Mouse (Mus musculus) bone marrow macrophage, adult 2 months (primary cell): ENCODE measurements around the gene Tk1. TPM values are rescaled to one million over a fixed set of nuclear protein-coding genes. Genes with fewer than 3 reads are reported as not detected.
"Not testable (repeated sequence)": the region's sequence is repeated elsewhere in the genome, so short reads cannot be mapped to it uniquely, and the experiment has no call there.

ENCODE experiments used
- H3K27ac ChIP-seq: 2 replicates; pipeline ENCODE4 v1.5.1; 2012; ENCODE audit warnings: low read depth, low read length; ENCODE audit not compliant: insufficient read depth
- H3K4me1 ChIP-seq: 2 replicates; pipeline ENCODE4 v1.6.1; 2012; ENCODE audit warnings: low read length; ENCODE audit not compliant: control insufficient read depth, insufficient read depth
- H3K4me3 ChIP-seq: 2 replicates; pipeline ENCODE4 v1.5.1; 2012; ENCODE audit warnings: mild to moderate bottlenecking, low read length, moderate library complexity; ENCODE audit not compliant: insufficient read depth
- CTCF ChIP-seq: IDR thresholded peaks from 2 replicates; pipeline ENCODE4 v1.5.1; 2012; ENCODE audit warnings: low read depth, mild to moderate bottlenecking, low read length, moderate library complexity
- POLR2A ChIP-seq: IDR thresholded peaks from 2 replicates; pipeline ENCODE4 v1.6.1; 2012; ENCODE audit warnings: mild to moderate bottlenecking, low read depth, low read length, borderline replicate concordance
- polyA plus RNA-seq: library from polyadenylated mRNA; stranded (reverse); fragments of >200 nt; gene quantifications from 2 replicates; pipeline ENCODE4 v1.2.4, GENCODE M21; 2012; ENCODE audit not compliant: missing spikeins, insufficient read depth, insufficient read length

Tk1 gene
- polyA plus RNA-seq, 1 experiment = 70.1 TPM

- H3K27ac ChIP-seq = peak overlapping the region; percentile 94
- H3K4me1 ChIP-seq = peaks cover 18% of the 10 kb centered on the region
- TF ChIP-seq CTCF = no peak
- no peak for TF ChIP-seq POLR2A
Measured at GRCm38 (mm10) chr11:117848271-117848984, 22.5 kb upstream of the Tk1 start.

GRCm38 (mm10) chr11:117847593-117848215 lies 21.8 kb upstream of the Tk1 start:
- H3K27ac ChIP-seq = peak overlapping the region; percentile 94
- TF ChIP-seq CTCF (no peak), POLR2A (no peak)
- peaks cover 18% of the 10 kb centered on the region for H3K4me1 ChIP-seq
- peak overlapping the region; percentile 88 for H3K4me3 ChIP-seq

More at GRCm38 (mm10) chr11:117848271-117848984, 22.5 kb upstream of the Tk1 start:
- peak overlapping the region; percentile 88 for H3K4me3 ChIP-seq

GRCm38 (mm10) chr11:117846640-117847039 lies 20.7 kb upstream of the Tk1 start:
- peak overlapping the region; percentile 94 for H3K27ac ChIP-seq
- no peak overlapping the region for H3K4me3 ChIP-seq
- TF ChIP-seq CTCF (no peak), POLR2A (no peak)
- H3K4me1 ChIP-seq = peaks cover 23% of the 10 kb centered on the region

GRCm38 (mm10) chr11:117845651-117846050 lies 19.8 kb upstream of the Tk1 start:
- no peak overlapping the region for H3K27ac ChIP-seq
- no peak for TF ChIP-seq POLR2A
- no peak for TF ChIP-seq CTCF
- peaks cover 23% of the 10 kb centered on the region for H3K4me1 ChIP-seq
- H3K4me3 ChIP-seq = no peak overlapping the region

- TF ChIP-seq POLR2A (no peak), CTCF (no peak)
- Histone ChIP-seq H3K4me1 (peaks cover 19% of the 10 kb centered on the region), H3K4me3 (no peak overlapping the region), H3K27ac (no peak overlapping the region)
Measured at GRCm38 (mm10) chr11:117844997-117845396, 19.1 kb upstream of the Tk1 start.

- H3K27ac ChIP-seq = no peak overlapping the region
- peaks cover 19% of the 10 kb centered on the region for H3K4me1 ChIP-seq
Measured at GRCm38 (mm10) chr11:117843434-117843833, 17.5 kb upstream of the Tk1 start.

GRCm38 (mm10) chr11:117840910-117841309 lies 15.0 kb upstream of the Tk1 start:
- no peak for TF ChIP-seq POLR2A
- TF ChIP-seq CTCF = no peak
- H3K4me1 ChIP-seq = peaks cover 5% of the 10 kb centered on the region
- no peak overlapping the region for H3K27ac ChIP-seq
- no peak overlapping the region for H3K4me3 ChIP-seq

More at GRCm38 (mm10) chr11:117843434-117843833, 17.5 kb upstream of the Tk1 start:
- H3K4me3 ChIP-seq = no peak overlapping the region
- TF ChIP-seq CTCF (no peak), POLR2A (no peak)

- peaks cover 5% of the 10 kb centered on the region for H3K4me1 ChIP-seq
- no peak overlapping the region for H3K4me3 ChIP-seq
- H3K27ac ChIP-seq = no peak overlapping the region
- TF ChIP-seq CTCF (no peak), POLR2A (no peak)
Measured at GRCm38 (mm10) chr11:117839021-117839420, 13.1 kb upstream of the Tk1 start.

- Histone ChIP-seq H3K4me3 (no peak overlapping the region), H3K27ac (no peak overlapping the region), H3K4me1 (peaks cover 5% of the 10 kb centered on the region)
- TF ChIP-seq POLR2A = no peak
- TF ChIP-seq CTCF = no peak
Measured at GRCm38 (mm10) chr11:117838572-117838971, 12.7 kb upstream of the Tk1 start.

- Histone ChIP-seq H3K27ac (no peak overlapping the region), H3K4me1 (peaks cover 10% of the 10 kb centered on the region), H3K4me3 (no peak overlapping the region)
- TF ChIP-seq CTCF (no peak), POLR2A (no peak)
Measured at GRCm38 (mm10) chr11:117836306-117836705, 10.4 kb upstream of the Tk1 start.

- peaks cover 30% of the 10 kb centered on the region for H3K4me1 ChIP-seq
Measured at GRCm38 (mm10) chr11:117834086-117834485, 8.2 kb upstream of the Tk1 start.

GRCm38 (mm10) chr11:117833509-117833908 lies 7.6 kb upstream of the Tk1 start:
- not testable (repeated sequence) for H3K27ac ChIP-seq
- H3K4me1 ChIP-seq = peaks cover 34% of the 10 kb centered on the region

More at GRCm38 (mm10) chr11:117834086-117834485, 8.2 kb upstream of the Tk1 start:
- H3K4me3 ChIP-seq = no peak overlapping the region
- TF ChIP-seq POLR2A (no peak), CTCF (no peak)
- no peak overlapping the region for H3K27ac ChIP-seq

More at GRCm38 (mm10) chr11:117833509-117833908, 7.6 kb upstream of the Tk1 start:
- H3K4me3 ChIP-seq = not testable (repeated sequence)
